8 mouse cellular contexts compared by ENCODE assay signal in genomic region chr1:191317591-191318196, GRCm38 (mm10). TPM values are rescaled to one million over a fixed set of nuclear protein-coding genes. Genes with fewer than 3 reads are reported as not detected.
DNase-seq lines count a peak whose midpoint lies in the region; TF ChIP-seq lines count a peak whose summit lies in the region.

Gene Nenf (minus strand): TSS chr1:191318194.

- H3K9ac ChIP-seq in liver, adult 2 months (ENCODE audit: low read depth, low read length) = peak within 1 kb of the TSS; percentile 92

- peak; percentile 87 for DNase-seq in CD4-positive helper T cell, adult 2 months (ENCODE audit: low read depth, low spot score)
- peak; percentile 84 for DNase-seq in brain, adult 2 months (ENCODE audit: low read depth, low spot score)
- DNase-seq in heart, adult 9 months (ENCODE audit: low spot score in 2 of 2) = peak; percentile 84 to 85
- peak; percentile 71 for DNase-seq in kidney, adult 9 months
- DNase-seq in liver, adult 2 months (ENCODE audit: extremely low read depth, low read depth, low spot score) = no peak
- peak; percentile 75 for DNase-seq in splenic B cell, adult 2 months (ENCODE audit: low read depth, low spot score)

- H3K4me3 ChIP-seq in embryonic fibroblast, embryonic 13.5 days (ENCODE audit: insufficient read depth, low read length) = peak within 1 kb of the TSS; percentile 59
- peak within 1 kb of the TSS; percentile 82 for H3K4me3 ChIP-seq in liver, adult 2 months (ENCODE audit: insufficient read depth, low read depth, low read length)
- H3K4me3 ChIP-seq in myocyte = peak within 1 kb of the TSS; percentile 56

- H3K36me3 ChIP-seq in liver, adult 2 months (ENCODE audit: control insufficient read depth, insufficient read depth, low read length) = no peaks in the 10 kb centered on the region
- no peaks in the 10 kb centered on the region for H3K36me3 ChIP-seq in myocyte (ENCODE audit: control insufficient read depth, insufficient read depth)
- H3K36me3 ChIP-seq in splenic B cell, adult 2 months (ENCODE audit: control insufficient read depth, insufficient read depth, low read length, poor library complexity, severe bottlenecking) = no peaks in the 10 kb centered on the region

- TF ChIP-seq CTCF in embryonic fibroblast, embryonic 13.5 days (IDR thresholded peaks at IDR 0.05; ENCODE audit: borderline replicate concordance, insufficient read depth, low read length) = no peak
- peak; percentile 34; the same call in 1 of the 2 replicates for TF ChIP-seq CTCF in liver, adult 2 months (IDR thresholded peaks at IDR 0.05; ENCODE audit: low read depth, low read length)

- H3ac ChIP-seq in myocyte (ENCODE audit: control insufficient read depth, insufficient read length) = peak within 1 kb of the TSS; percentile 39

- no peak; the same call in none of the 2 replicates for TF ChIP-seq POLR2A in embryonic fibroblast, embryonic 13.5 days (IDR thresholded peaks at IDR 0.05; ENCODE audit: low read depth, low read length)
- no peak for TF ChIP-seq POLR2A in liver, adult 2 months (IDR thresholded peaks at IDR 0.05; ENCODE audit: extremely low read depth, insufficient read depth, low read length)
- peak; percentile 90 for TF ChIP-seq POLR2A in myocyte (IDR thresholded peaks at IDR 0.05; ENCODE audit: insufficient read length, low read depth)

- H3K4me2 ChIP-seq in myocyte (ENCODE audit: low read depth) = peak within 1 kb of the TSS; percentile 98

- no peaks in the 10 kb centered on the region for H3K27me3 ChIP-seq in liver, adult 2 months (ENCODE audit: control insufficient read depth, insufficient read depth, low read length)
- H3K27me3 ChIP-seq in myocyte (ENCODE audit: control insufficient read depth, insufficient read depth, insufficient read length) = no peaks in the 10 kb centered on the region
- H3K27me3 ChIP-seq in splenic B cell, adult 2 months (ENCODE audit: control insufficient read depth, insufficient read depth, low read length, poor library complexity, severe bottlenecking) = no peaks in the 10 kb centered on the region

- 3% methylated on average over 54 of the region's 54 CpGs for WGBS in liver, adult 2 months

- no peaks in the 10 kb centered on the region for H3K79me2 ChIP-seq in liver, adult 2 months (ENCODE audit: control insufficient read depth, insufficient read depth, low read length)
- peaks cover 10% of the 10 kb centered on the region for H3K79me2 ChIP-seq in myocyte (ENCODE audit: control insufficient read depth, insufficient read depth)

- no peaks in the 10 kb centered on the region; the same call in 1 of the 2 replicates for H3K4me1 ChIP-seq in embryonic fibroblast, embryonic 13.5 days (ENCODE audit: control insufficient read depth, insufficient read depth, low read length)
- peaks cover 7% of the 10 kb centered on the region; the same call in 1 of the 2 replicates for H3K4me1 ChIP-seq in liver, adult 2 months (ENCODE audit: control insufficient read depth, insufficient read depth, low read length)

- no peak within 1 kb of the TSS for H3K27ac ChIP-seq in embryonic fibroblast, embryonic 13.5 days (ENCODE audit: insufficient read depth, low read length)
- H3K27ac ChIP-seq in liver, adult 2 months (replicated peaks; ENCODE audit: insufficient read depth, low read depth, low read length) = no peak within 1 kb of the TSS; the same call in 1 of the 2 replicates

TF ChIP-seq in myocyte, 11 proteins besides CTCF, POLR2A, EP300 and RAD21:
- TF ChIP-seq TCF12 (IDR thresholded peaks at IDR 0.05; ENCODE audit: insufficient read depth, poor library complexity, severe bottlenecking) = no peak
- TF ChIP-seq POLR2AphosphoS2 (IDR thresholded peaks at IDR 0.05; ENCODE audit: insufficient read length, low read depth) = peak; percentile 84
TF ChIP-seq in myocyte: peak in this region for 1.

RNA-seq across cellular contexts. Expression of gene Nenf, which starts in this region (rescaled TPM):
- 63.1 and 67.2 TPM in 2 replicates for polyA plus RNA-seq in embryonic fibroblast, embryonic 13.5 days (2011; ENCODE audit: insufficient read length, low read depth, missing spikeins)
- 21.0 and 24.3 TPM in 2 replicates for total RNA-seq in liver, adult 2 months (2014; rRNA removed)
- 22.2 and 31.5 TPM in 2 replicates for polyA plus RNA-seq in liver, adult 2 months (2012; rRNA removed)
- 143 TPM for polyA plus RNA-seq in myocyte (2012; fragmentation: generic; extraction: Trizol)
